Mouse (Mus musculus) MEL (cell line): ENCODE measurements around the gene Slc22a23. TPM values are rescaled to one million over a fixed set of nuclear protein-coding genes. Genes with fewer than 3 reads are reported as not detected.

Experiments used
- DNase-seq: peaks from one replicate; pipeline ENCODE4 v3.0.0; 2011; ENCODE audit warnings: low read depth, low spot score
- H3K27ac ChIP-seq: 2 replicates; pipeline ENCODE4 v1.5.1; 2012; ENCODE audit warnings: low read depth, mild to moderate bottlenecking, control low read depth, low read length, moderate library complexity; ENCODE audit not compliant: control insufficient read depth
- H3K27me3 ChIP-seq, 2 experiments: fragments of 150-350 bp in 1 of 2; sonication (generic) in 1 of 2; 2 replicates each; pipeline ENCODE4 v1.6.1; 2012; ENCODE audit warnings: low read length in 2 of 2, mild to moderate bottlenecking in 2 of 2, improper control_type of control experiment in 1 of 2, moderate library complexity in 1 of 2; ENCODE audit not compliant: insufficient read depth in 2 of 2, control insufficient read depth in 1 of 2
- H3K36me3 ChIP-seq, 2 experiments: 2 replicates each; pipeline ENCODE4 v1.6.1; 2012 to 2014; ENCODE audit warnings: low read length in 2 of 2, improper control_type of control experiment in 1 of 2, inconsistent platforms in 1 of 2, mild to moderate bottlenecking in 1 of 2; ENCODE audit not compliant: insufficient read depth in 2 of 2, control insufficient read depth in 1 of 2
- H3K4me1 ChIP-seq, 2 experiments: fragments of 150-350 bp in 1 of 2; sonication (generic) in 1 of 2; 2 replicates each; pipeline ENCODE4 v1.6.1; 2012; ENCODE audit warnings: low read length in 2 of 2, improper control_type of control experiment in 1 of 2, mild to moderate bottlenecking in 1 of 2; ENCODE audit not compliant: insufficient read depth in 2 of 2, control insufficient read depth in 1 of 2
- H3K4me3 ChIP-seq, 2 experiments: fragments of 150-350 bp in 1 of 2; sonication (generic) in 1 of 2; 2 replicates each; pipeline ENCODE4 v1.5.1; 2012; ENCODE audit warnings: low read depth in 2 of 2, low read length in 2 of 2, mild to moderate bottlenecking in 2 of 2, moderate library complexity in 2 of 2, control low read depth in 1 of 2, improper control_type of control experiment in 1 of 2; ENCODE audit not compliant: control insufficient read depth in 1 of 2, insufficient read depth in 1 of 2
- H3K79me2 ChIP-seq: 2 replicates; pipeline ENCODE4 v1.6.1; 2012; ENCODE audit warnings: mild to moderate bottlenecking, low read length, moderate library complexity; ENCODE audit not compliant: control insufficient read depth, poor library complexity, insufficient read depth
- H3K9ac ChIP-seq: 2 replicates; pipeline ENCODE4 v1.6.1; 2012; ENCODE audit warnings: low read depth, mild to moderate bottlenecking, control low read depth, low read length, moderate library complexity; ENCODE audit not compliant: control insufficient read depth, poor library complexity, severe bottlenecking
- H3K9me3 ChIP-seq: fragments of 150-350 bp; sonication (generic); replicated peaks from 2 replicates; pipeline ENCODE4 v1.6.1; 2012; ENCODE audit warnings: mild to moderate bottlenecking, low read length, improper control_type of control experiment, moderate library complexity; ENCODE audit not compliant: insufficient read depth
- CHD2 ChIP-seq: IDR thresholded peaks from 2 replicates; pipeline ENCODE4 v1.6.1; 2011; ENCODE audit warnings: low read length, improper control_type of control experiment
- CTCF ChIP-seq, 3 experiments: IDR thresholded peaks in 2 of 3; conservative IDR thresholded peaks in 1 of 3; 2 replicates each; pipeline ENCODE4 v1.5.1; 2011 to 2012; ENCODE audit warnings: low read length in 3 of 3, low read depth in 2 of 3, mild to moderate bottlenecking in 2 of 3, improper control_type of control experiment in 1 of 3, inconsistent platforms in 1 of 3, mixed read lengths in 1 of 3, moderate library complexity in 1 of 3; ENCODE audit not compliant: control insufficient read depth in 1 of 3, insufficient read depth in 1 of 3, poor library complexity in 1 of 3, severe bottlenecking in 1 of 3
- E2F4 ChIP-seq: IDR thresholded peaks from 2 replicates; pipeline ENCODE4 v1.6.1; 2011; ENCODE audit warnings: low read depth, low read length, improper control_type of control experiment, borderline replicate concordance
- ELF1 ChIP-seq: IDR thresholded peaks from 2 replicates; pipeline ENCODE4 v1.6.1; 2014; ENCODE audit warnings: low read depth, mild to moderate bottlenecking, inconsistent platforms, low read length, improper control_type of control experiment, moderate library complexity
- GABPA ChIP-seq: IDR thresholded peaks from 2 replicates; pipeline ENCODE4 v1.6.1; 2012; ENCODE audit warnings: low read depth, mild to moderate bottlenecking, inconsistent platforms, low read length, improper control_type of control experiment, moderate library complexity
- MAZ ChIP-seq: IDR thresholded peaks from 2 replicates; pipeline ENCODE4 v1.6.1; 2012; ENCODE audit warnings: low read depth, mild to moderate bottlenecking, inconsistent platforms, low read length, improper control_type of control experiment
- MEF2A ChIP-seq: IDR thresholded peaks from 2 replicates; pipeline ENCODE4 v1.6.1; 2014; ENCODE audit warnings: low read depth, mild to moderate bottlenecking, inconsistent platforms, low read length, improper control_type of control experiment; ENCODE audit not compliant: poor library complexity, insufficient replicate concordance, severe bottlenecking; ENCODE audit errors: extremely low read depth
- MXI1 ChIP-seq: IDR thresholded peaks from 2 replicates; pipeline ENCODE4 v1.6.1; 2011; ENCODE audit warnings: mild to moderate bottlenecking, low read depth, low read length, improper control_type of control experiment
- POLR2A ChIP-seq, 2 experiments: IDR thresholded peaks; 2 replicates each; pipeline ENCODE4 v1.6.1; 2011 to 2012; ENCODE audit warnings: low read length in 2 of 2, mild to moderate bottlenecking in 2 of 2, control low read depth in 1 of 2, improper control_type of control experiment in 1 of 2, low read depth in 1 of 2, moderate library complexity in 1 of 2; ENCODE audit not compliant: control insufficient read depth in 1 of 2, insufficient read depth in 1 of 2, poor library complexity in 1 of 2
- POLR2AphosphoS2 ChIP-seq: IDR thresholded peaks from 2 replicates; pipeline ENCODE4 v1.6.1; 2011; ENCODE audit warnings: low read length, improper control_type of control experiment
- POLR2AphosphoS5 ChIP-seq: IDR thresholded peaks from 2 replicates; pipeline ENCODE4 v1.6.1; 2012; ENCODE audit warnings: low read depth, borderline replicate concordance, mild to moderate bottlenecking, inconsistent platforms, low read length, moderate library complexity, mixed read lengths
- RAD21 ChIP-seq: IDR thresholded peaks from 2 replicates; pipeline ENCODE4 v1.6.1; 2011; ENCODE audit warnings: mild to moderate bottlenecking, low read depth, low read length, improper control_type of control experiment
- RCOR1 ChIP-seq: IDR thresholded peaks from 2 replicates; pipeline ENCODE4 v1.6.1; 2012; ENCODE audit warnings: low read depth, mild to moderate bottlenecking, inconsistent platforms, low read length, improper control_type of control experiment
- SMC3 ChIP-seq: IDR thresholded peaks from 2 replicates; pipeline ENCODE4 v1.6.1; 2011; ENCODE audit warnings: low read depth, low read length, improper control_type of control experiment
- TBP ChIP-seq: IDR thresholded peaks from 2 replicates; pipeline ENCODE4 v1.8.0; 2011; ENCODE audit warnings: low read depth, low read length, improper control_type of control experiment
- TCF12 ChIP-seq: IDR thresholded peaks from 2 replicates; pipeline ENCODE4 v1.6.1; 2014; ENCODE audit warnings: low read depth, mild to moderate bottlenecking, inconsistent platforms, low read length, improper control_type of control experiment, moderate library complexity
- USF1 ChIP-seq: IDR thresholded peaks from 2 replicates; pipeline ENCODE4 v1.6.1; 2014; ENCODE audit warnings: low read depth, mild to moderate bottlenecking, inconsistent platforms, low read length, improper control_type of control experiment, moderate library complexity
- USF2 ChIP-seq, 2 experiments: IDR thresholded peaks; 2 replicates each; pipeline ENCODE4 v1.6.1; 2011 to 2012; ENCODE audit warnings: improper control_type of control experiment in 2 of 2, low read length in 2 of 2, borderline replicate concordance in 1 of 2, inconsistent platforms in 1 of 2, low read depth in 1 of 2, mild to moderate bottlenecking in 1 of 2; ENCODE audit not compliant: insufficient read depth in 1 of 2
- ZC3H11A ChIP-seq: IDR thresholded peaks from 2 replicates; pipeline ENCODE4 v1.6.1; 2012; ENCODE audit warnings: low read depth, mild to moderate bottlenecking, inconsistent platforms, low read length, improper control_type of control experiment
- ZNF384 ChIP-seq: IDR thresholded peaks from 2 replicates; pipeline ENCODE4 v1.6.1; 2012; ENCODE audit warnings: low read depth, mild to moderate bottlenecking, inconsistent platforms, low read length, improper control_type of control experiment
- polyA plus RNA-seq, 2 experiments: library from polyadenylated mRNA; stranded (reverse) in 1 of 2; unstranded in 1 of 2; fragments of >175 nt in 1 of 2; fragments of >200 nt in 1 of 2; gene quantifications; 2 replicates each; pipeline versions ENCODE4 v1.2.1 to v1.2.4; 2012; ENCODE audit warnings: low replicate concordance in 2 of 2, low read depth in 1 of 2; ENCODE audit not compliant: insufficient read length in 2 of 2, insufficient read depth in 1 of 2, missing spikeins in 1 of 2
- total RNA-seq: library from RNA; depleted of rRNA; stranded (reverse); fragments of 300-350 nt; gene quantifications from 2 replicates; pipeline ENCODE4 v1.2.3, GENCODE M21; 2012

Slc22a23 gene
- total and polyA plus RNA-seq, 3 experiments, result 22.2 to 24.3 TPM; not detected in 1

GRCm38 (mm10) chr13:34301585-34301984, 43.4 kb downstream of the Slc22a23 start (continued):
- no peak for TF ChIP-seq TCF12
- TF ChIP-seq POLR2A (IDR thresholded peaks at IDR 0.05; ENCODE audit: control insufficient read depth in 1 of 2, insufficient read depth in 1 of 2, low read depth in 1 of 2, low read length in 2 of 2, poor library complexity in 1 of 2), result no peak

DNA sequence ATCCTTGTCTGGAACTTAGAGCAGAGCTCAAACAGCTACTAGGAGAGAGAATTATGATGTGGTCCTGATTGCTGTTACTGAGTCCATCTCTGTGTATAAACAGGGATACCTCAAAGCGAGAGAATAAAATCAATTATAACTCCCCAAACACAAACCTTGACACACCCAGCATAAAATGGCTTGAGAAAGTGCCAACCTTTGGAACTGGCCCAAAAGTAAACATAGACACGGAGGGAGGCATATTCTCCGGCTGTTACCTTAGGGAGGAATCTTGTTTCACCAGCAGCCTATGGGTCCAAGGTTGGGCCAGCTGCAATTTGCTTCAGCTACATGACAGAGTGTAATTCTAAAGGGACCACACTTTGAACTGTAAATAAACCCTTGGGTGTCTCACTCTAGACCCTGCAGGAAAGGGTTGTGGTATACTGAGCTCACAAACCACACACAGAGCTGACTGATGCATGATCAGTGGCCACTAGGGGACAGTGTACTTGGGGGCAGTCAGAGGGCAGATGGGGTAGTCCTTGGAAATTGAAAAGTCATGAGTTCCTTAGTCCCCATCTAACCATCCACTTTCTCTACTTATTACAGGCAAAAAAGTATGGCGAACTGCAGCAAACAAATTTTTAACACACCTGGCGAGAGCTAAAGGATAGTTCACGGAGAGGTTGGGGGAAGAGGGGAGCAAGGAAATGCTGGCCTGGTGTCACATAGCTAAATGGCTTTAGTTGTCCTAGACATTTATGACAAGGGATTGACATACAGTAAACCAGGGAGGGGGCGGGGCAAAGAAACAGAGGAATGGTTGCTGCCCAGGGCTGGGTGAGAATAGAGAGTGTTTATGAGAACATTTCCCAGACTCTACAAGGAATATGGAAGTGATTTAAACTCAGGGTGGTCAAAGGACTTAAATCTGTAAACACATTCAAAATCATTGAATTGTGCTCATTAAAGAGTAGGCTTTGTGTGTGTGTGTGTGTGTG, 45.3 kb downstream of the Slc22a23 start:
- peaks cover 0 to 6% of the 10 kb centered on the region in 2 experiments; a peak in 2 of 4 replicates for H3K4me1 ChIP-seq

DNA sequence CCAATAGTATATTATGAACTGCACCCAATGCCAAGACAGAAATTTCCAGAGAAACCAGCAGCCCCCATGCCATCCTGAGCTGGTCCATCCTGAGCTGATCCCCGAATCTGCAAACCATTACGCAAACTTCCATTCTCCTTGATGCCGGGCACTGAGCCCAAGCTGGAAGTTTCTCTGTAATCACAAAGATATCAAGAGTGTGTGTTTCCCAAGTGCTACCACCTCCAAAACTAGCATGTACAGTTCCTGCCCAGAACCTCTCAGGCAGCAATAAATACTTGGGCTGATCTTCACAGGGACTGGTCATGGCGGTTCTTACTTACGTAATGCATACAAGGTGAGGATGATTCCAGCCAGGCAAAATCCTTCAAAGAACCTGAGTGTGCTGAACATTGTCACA, 46.3 kb downstream of the Slc22a23 start:
- Histone ChIP-seq H3K79me2 (0 out of 2 replicates have a peak, but pooled peaks cover 2% of the 10 kb centered on the region), H3K9me3 (no peaks in the 10 kb centered on the region), H3K9ac (no peak overlapping the region), H3K4me1 (peaks cover 0 to 6% of the 10 kb centered on the region in 2 experiments; a peak in 2 of 4 replicates), H3K4me3 (no peak overlapping the region), H3K27me3 (no peaks in the 10 kb centered on the region), H3K36me3 (peaks cover 0 to 46% of the 10 kb centered on the region in 2 experiments; a peak in 3 of 4 replicates), H3K27ac (no peak overlapping the region)
- no peak for TF ChIP-seq USF2 (IDR thresholded peaks at IDR 0.05; ENCODE audit: borderline replicate concordance in 1 of 2, insufficient read depth in 1 of 2, low read depth in 1 of 2, low read length in 2 of 2)
- TF ChIP-seq POLR2AphosphoS5, result no peak
- no peak for TF ChIP-seq CTCF (IDR thresholded peaks at IDR 0.05 in 2 of 3, conservative IDR thresholded peaks at IDR 0.05 in 1 of 3; ENCODE audit: control insufficient read depth in 1 of 3, insufficient read depth in 1 of 3, low read depth in 2 of 3, low read length in 3 of 3, poor library complexity in 1 of 3, severe bottlenecking in 1 of 3)
- TF ChIP-seq MEF2A, result no peak
- TF ChIP-seq MXI1, result no peak
- TF ChIP-seq ELF1, result no peak
- no peak for TF ChIP-seq CHD2
- no peak for TF ChIP-seq TCF12
- TF ChIP-seq TBP, result no peak
- DNase-seq, result no peak

More for the DNA sequence above, 45.3 kb downstream of the Slc22a23 start:
- Histone ChIP-seq H3K79me2 (peaks cover 4% of the 10 kb centered on the region; the same call in 1 of the 2 replicates), H3K9ac (no peak overlapping the region), H3K36me3 (peaks cover 0 to 42% of the 10 kb centered on the region in 2 experiments; a peak in 3 of 4 replicates), H3K27ac (no peak overlapping the region), H3K9me3 (no peaks in the 10 kb centered on the region), H3K4me3 (no peak overlapping the region), H3K27me3 (no peaks in the 10 kb centered on the region)
- no peak for DNase-seq
- TF ChIP-seq ZC3H11A (no peak), RCOR1 (no peak), RAD21 (peak; percentile 10), MEF2A (no peak), MAZ (no peak), CTCF (IDR thresholded peaks at IDR 0.05 in 2 of 3, conservative IDR thresholded peaks at IDR 0.05 in 1 of 3; ENCODE audit: control insufficient read depth in 1 of 3, insufficient read depth in 1 of 3, low read depth in 2 of 3, low read length in 3 of 3, poor library complexity in 1 of 3, severe bottlenecking in 1 of 3) (peak; percentile 45 to 58 (median 53)), SMC3 (peak; percentile 31; the same call in 1 of the 2 replicates), ZNF384 (no peak), GABPA (no peak), POLR2AphosphoS2 (no peak), E2F4 (no peak), USF1 (no peak)
